Mouse (Mus musculus) layer of hippocampus, adult 11-12 months (tissue): ENCODE results near the gene Rnf220.

Source experiments
- DNase-seq: peaks from one replicate; pipeline ENCODE4 v3.0.0; 2022; ENCODE audit warnings: low spot score

Gene Rnf220

DNA sequence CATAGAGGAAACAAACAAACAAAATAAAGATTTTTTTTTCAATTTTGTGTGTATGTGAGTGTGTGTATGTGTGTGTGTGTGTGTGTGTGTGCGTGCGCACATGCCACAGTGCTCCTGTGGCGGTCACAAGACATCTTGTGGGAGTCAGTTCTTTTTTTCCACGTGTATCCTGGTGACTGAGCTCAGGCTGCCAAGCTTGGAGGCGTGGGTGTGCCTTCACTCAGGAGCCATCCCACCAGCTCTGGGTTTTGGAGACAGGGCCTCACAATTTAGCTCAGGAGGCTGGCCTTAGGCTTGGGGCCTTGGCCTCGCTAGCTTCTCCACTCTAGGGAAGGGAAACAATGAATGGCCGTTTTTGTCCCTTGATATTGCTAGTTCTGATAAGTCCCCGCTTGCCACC lies 272.7 kb downstream of the Rnf220 start:
- DNase-seq: no peak

DNA sequence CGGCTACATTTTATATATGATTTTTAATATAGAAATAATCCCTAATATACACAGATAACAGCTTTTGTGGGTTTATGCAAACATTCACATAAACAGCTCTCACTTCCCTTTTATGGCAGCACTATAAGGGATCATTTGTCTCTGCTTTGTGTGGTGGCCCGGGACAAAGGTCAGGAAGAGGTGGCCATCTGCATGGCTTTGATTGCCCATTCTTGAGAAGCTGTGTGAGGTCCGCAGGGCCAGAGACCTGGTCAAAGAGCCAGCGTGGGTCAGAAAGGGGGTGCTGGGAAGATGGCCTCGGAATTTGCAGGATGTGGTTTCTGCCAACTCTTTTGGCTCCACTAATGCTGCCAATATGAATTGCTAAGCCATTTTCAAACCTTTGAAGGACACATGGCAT lies 273.9 kb downstream of the Rnf220 start:
- DNase-seq: no peak

DNA sequence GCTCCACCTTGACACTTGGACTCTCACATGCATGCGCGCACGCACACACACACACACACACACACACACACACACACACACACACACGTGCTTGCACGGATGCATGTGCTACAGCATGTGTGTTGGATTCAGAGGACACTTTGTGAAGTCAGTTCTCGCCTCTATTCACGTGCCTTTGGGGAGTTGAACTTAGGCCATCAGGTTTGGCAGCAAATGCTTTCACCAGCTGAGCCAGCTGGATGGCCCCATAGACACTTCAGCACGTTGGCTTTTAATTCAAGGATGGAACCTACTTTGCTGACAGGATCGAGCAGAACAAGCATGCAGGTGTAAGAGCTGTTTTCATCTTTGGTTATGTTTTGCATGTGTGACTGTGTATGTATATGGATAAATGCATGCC lies 275.0 kb downstream of the Rnf220 start:
- DNase-seq: no peak
